Mouse (Mus musculus) left cerebral cortex, adult 6 months (tissue): ENCODE measurements around the gene Zfyve26. TPM values are rescaled to one million over a fixed set of nuclear protein-coding genes. Genes with fewer than 3 reads are reported as not detected.

Experiments
- long read RNA-seq, 2 experiments: library from polyadenylated mRNA; unstranded; transcript quantifications; one replicate each; pipeline ENCODE4 v2.0.0; 2019 to 2020
- polyA plus RNA-seq: library from polyadenylated mRNA; unstranded; fragments of <200 nt; fragmentation: Nextera tagmentation; gene quantifications from 2 replicates; pipeline ENCODE4 v1.2.3, GENCODE M21; 2021

Zfyve26 gene
- 3.0 and 3.4 TPM in 2 replicates for polyA plus RNA-seq
- long read RNA-seq, experiment 1, partial matches to known transcripts: 5 of 6 reads
- long read RNA-seq, experiment 1, other reads (novel, unspliced or antisense): 1 of 6 reads
- long read RNA-seq, experiment 2, full-length matches to known transcripts: 2 of 5 reads
- long read RNA-seq, experiment 2, partial matches to known transcripts: 2 of 5 reads
- long read RNA-seq, experiment 2, other reads (novel, unspliced or antisense): 1 of 5 reads

GRCm38 (mm10) chr12:79296126-79296816 is at the start of gene Zfyve26:
Gene Zfyve26, minus strand, starts transcription at chr12:79296304.

GRCm38 (mm10) chr12:79297121-79297576 is 1.0 kb upstream of the Zfyve26 start, which contains the start of gene Rad51b:
Gene Rad51b, plus strand, starts transcription at chr12:79297282.

GRCm38 (mm10) chr12:79208703-79209464 is 87.2 kb downstream of the Zfyve26 start, which contains the start of gene Rdh12:
Gene Rdh12, plus strand, starts transcription at chr12:79208914.

GRCm38 (mm10) chr12:79192193-79192592 is 103.9 kb downstream of the Zfyve26 start, which contains the start of gene Rdh11:
Gene Rdh11, minus strand, starts transcription at chr12:79192293.

Other genes starting within 250 kb of the Zfyve26 start
- gene Pigh, start 206.7 kb downstream of the Zfyve26 start, polyA plus RNA-seq: 8.1 and 10.5 TPM in 2 replicates
- 3.7 and 5.1 TPM in 2 replicates for gene Arg2, start 165.5 kb downstream of the Zfyve26 start, polyA plus RNA-seq
- gene Vti1b, start 123.6 kb downstream of the Zfyve26 start, polyA plus RNA-seq: 402 and 436 TPM in 2 replicates
- gene Rdh11, start 104.0 kb downstream of the Zfyve26 start, polyA plus RNA-seq: 8.7 and 11.5 TPM in 2 replicates
- gene Rdh12, start 87.4 kb downstream of the Zfyve26 start, polyA plus RNA-seq: 1.4 and 2.0 TPM in 2 replicates
- 0.21 and 0.24 TPM in 2 replicates for gene Rad51b, start 978 bp upstream of the Zfyve26 start, polyA plus RNA-seq